Mouse (Mus musculus) C2C12 (cell line): ENCODE results near the gene Sav1.

Experiments used
- CEBPB ChIP-seq: IDR thresholded peaks from one replicate; pipeline ENCODE4 v1.6.1; 2011; ENCODE audit warnings: low read depth, mild to moderate bottlenecking, control low read depth, moderate library complexity
- CTCF ChIP-seq: IDR thresholded peaks from one replicate; pipeline ENCODE4 v1.5.1; 2011; ENCODE audit not compliant: control insufficient read depth, insufficient read depth, insufficient read length
- FOSL1 ChIP-seq: IDR thresholded peaks from one replicate; pipeline ENCODE4 v1.8.0; 2011; ENCODE audit warnings: mild to moderate bottlenecking, low read length; ENCODE audit not compliant: poor library complexity, insufficient read depth, severe bottlenecking
- MAX ChIP-seq: IDR thresholded peaks from one replicate; pipeline ENCODE4 v1.6.1; 2011; ENCODE audit warnings: mild to moderate bottlenecking, control low read depth
- MYOD1 ChIP-seq: IDR thresholded peaks from one replicate; pipeline ENCODE4 v1.6.1; 2011; ENCODE audit warnings: low read depth; ENCODE audit not compliant: control insufficient read depth, insufficient read length
- MYOG ChIP-seq: IDR thresholded peaks from one replicate; pipeline ENCODE4 v1.6.1; 2011; ENCODE audit not compliant: control insufficient read depth, insufficient read length; ENCODE audit errors: extremely low read depth
- USF1 ChIP-seq: IDR thresholded peaks from one replicate; pipeline ENCODE4 v1.6.1; 2011; ENCODE audit warnings: low read depth, mild to moderate bottlenecking, control low read depth, moderate library complexity

DNA sequence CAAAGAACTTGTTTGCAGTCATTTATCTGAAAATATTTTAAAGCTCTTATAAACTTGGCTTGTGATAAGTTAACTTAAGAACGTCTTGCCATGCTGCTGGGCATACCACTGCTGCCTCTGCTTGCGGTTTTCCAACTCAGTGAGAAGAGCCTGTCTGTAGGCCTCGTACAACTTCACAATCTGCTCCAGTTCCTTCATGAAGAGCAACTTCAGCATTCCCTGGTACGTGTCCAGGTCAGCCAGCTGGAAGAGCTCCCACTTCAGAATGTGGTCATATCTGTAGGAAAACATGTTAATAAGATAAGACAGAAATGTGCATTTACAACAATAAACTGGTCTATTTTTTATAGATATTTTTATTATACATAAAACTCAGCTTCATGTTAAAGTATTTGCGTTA lies 20.7 kb downstream of the Sav1 start:
- TF ChIP-seq CTCF (no peak), MYOG (no peak), CEBPB (no peak), MAX (no peak), USF1 (no peak), FOSL1 (no peak), MYOD1 (no peak)
